In genomic region chr8:119421603-119422122, GRCm38 (mm10) we compare ENCODE assay signal across 17 mouse cellular contexts. TPM values are rescaled to one million over a fixed set of nuclear protein-coding genes. Genes with fewer than 3 reads are reported as not detected.
A peak's percentile ranks its signal among the peaks of the same experiment; 100 is the strongest.
DNase-seq lines count a peak whose midpoint lies in the region; ATAC-seq and TF ChIP-seq lines count a peak whose summit lies in the region.
"Had no signal": no experiment of that assay in that cellular context is flagged by ENCODE, and none has a peak within 500 bp of the region (broad histone marks: within the 10 kb centered on the region; RNA-seq: fewer than 3 reads in every experiment).

No protein-coding gene starts in this region.

- peaks cover 45% of the 10 kb centered on the region for H3K4me1 ChIP-seq in hindbrain, embryonic 10.5 days (replicated peaks)
- peaks cover 9% of the 10 kb centered on the region; the same call in 1 of the 2 replicates for H3K4me1 ChIP-seq in hindbrain, embryonic 12.5 days
- H3K4me1 ChIP-seq in spleen, adult 2 months (ENCODE audit: control insufficient read depth, insufficient read depth, insufficient read length): peaks cover 62% of the 10 kb centered on the region
- H3K4me1 ChIP-seq in stomach, embryonic 16.5 days (ENCODE audit: control insufficient read depth, insufficient read depth, low read length): peaks cover 25% of the 10 kb centered on the region

- H3K27ac ChIP-seq in hindbrain, embryonic 10.5 days: peak overlapping the region; percentile 14; the same call in 1 of the 2 replicates
- H3K27ac ChIP-seq in hindbrain, embryonic 12.5 days: no peak overlapping the region
- peak overlapping the region; percentile 55; the same call in 1 of the 2 replicates for H3K27ac ChIP-seq in spleen, adult 2 months (ENCODE audit: insufficient read depth, low read length)
- peak overlapping the region; percentile 48; the same call in 1 of the 2 replicates for H3K27ac ChIP-seq in stomach, embryonic 16.5 days (ENCODE audit: low read length)
- H3K27ac ChIP-seq: embryonic facial prominence, embryonic 12.5 days; limb, embryonic 12.5 days had no signal

- no peak for ATAC-seq in hindbrain, embryonic 12.5 days (ENCODE audit: low FRiP score)
- no peak for ATAC-seq in stomach, embryonic 16.5 days (ENCODE audit: insufficient read depth, low FRiP score)
- ATAC-seq: forebrain, embryonic 14.5 days; lung, postnatal 0 days had no signal

- H3K4me3 ChIP-seq in hindbrain, embryonic 10.5 days: no peak overlapping the region
- no peak overlapping the region for H3K4me3 ChIP-seq in hindbrain, embryonic 12.5 days
- H3K4me3 ChIP-seq in spleen, adult 2 months (ENCODE audit: extremely low read depth, insufficient read depth, insufficient read length): no peak overlapping the region
- no peak overlapping the region for H3K4me3 ChIP-seq in stomach, embryonic 16.5 days (replicated peaks; ENCODE audit: low read length)
- H3K4me3 ChIP-seq: embryonic facial prominence, embryonic 12.5 days; limb, embryonic 12.5 days had no signal

- H3K9ac ChIP-seq in hindbrain, embryonic 12.5 days: no peak overlapping the region
- 0 out of 2 replicates have a peak overlapping the region, but pooled peaks have one; percentile 5 for H3K9ac ChIP-seq in stomach, embryonic 16.5 days (ENCODE audit: low read length)
- H3K9ac ChIP-seq: embryonic facial prominence, embryonic 12.5 days; limb, embryonic 12.5 days had no signal

- no peaks in the 10 kb centered on the region for H3K36me3 ChIP-seq in hindbrain, embryonic 10.5 days
- H3K36me3 ChIP-seq in hindbrain, embryonic 12.5 days: no peaks in the 10 kb centered on the region
- no peaks in the 10 kb centered on the region for H3K36me3 ChIP-seq in spleen, adult 2 months (ENCODE audit: control insufficient read depth, insufficient read depth, low read length)
- no peaks in the 10 kb centered on the region for H3K36me3 ChIP-seq in stomach, embryonic 16.5 days (ENCODE audit: control insufficient read depth, insufficient read depth, low read length)
- H3K36me3 ChIP-seq: embryonic facial prominence, embryonic 12.5 days; limb, embryonic 12.5 days had no signal

- no peak for TF ChIP-seq CTCF in spleen, adult 2 months (IDR thresholded peaks at IDR 0.05; ENCODE audit: extremely low read depth, insufficient read depth, insufficient read length, insufficient replicate concordance)

- no peak overlapping the region for H3K4me2 ChIP-seq in hindbrain, embryonic 12.5 days (replicated peaks)
- H3K4me2 ChIP-seq in stomach, embryonic 16.5 days (ENCODE audit: low read depth, low read length): no peak overlapping the region
- H3K4me2 ChIP-seq: embryonic facial prominence, embryonic 12.5 days; limb, embryonic 12.5 days had no signal

- DNase-seq in adrenal gland, postnatal 10 days: peak; percentile 47
- DNase-seq in adrenal gland, postnatal 14 days: no peak
- no peak for DNase-seq in hindbrain, embryonic 10.5 days (ENCODE audit: low spot score)
- no peak for DNase-seq in spleen, adult 2 months (ENCODE audit: low read depth in 1 of 2, low spot score in 2 of 2)
- no peak for DNase-seq in spleen, postnatal 10 days (ENCODE audit: low spot score in 2 of 2)
- DNase-seq in kidney, postnatal 36 days: no peak
- DNase-seq: kidney, postnatal 10 days; layer of hippocampus, postnatal 36 days; right cerebral cortex, postnatal 14 days had no signal

- WGBS in hindbrain, embryonic 10.5 days: 53% methylated on average over 9 of the region's 9 CpGs
- 50% methylated on average over 9 of the region's 9 CpGs for WGBS in hindbrain, embryonic 12.5 days
- 32% methylated on average over 9 of the region's 9 CpGs for WGBS in spleen, adult 2 months
- WGBS in stomach, embryonic 16.5 days: 64% methylated on average over 9 of the region's 9 CpGs

- no peak for TF ChIP-seq POLR2A in spleen, adult 2 months (IDR thresholded peaks at IDR 0.05; ENCODE audit: low read depth, low read length)

- peaks cover 7% of the 10 kb centered on the region; the same call in 1 of the 2 replicates for H3K27me3 ChIP-seq in hindbrain, embryonic 10.5 days (ENCODE audit: insufficient read depth, poor library complexity, severe bottlenecking)
- no peaks in the 10 kb centered on the region; the same call in 1 of the 2 replicates for H3K27me3 ChIP-seq in hindbrain, embryonic 12.5 days
- no peaks in the 10 kb centered on the region for H3K27me3 ChIP-seq in spleen, adult 2 months (ENCODE audit: control insufficient read depth, insufficient read depth, low read length)
- H3K27me3 ChIP-seq in stomach, embryonic 16.5 days (ENCODE audit: control insufficient read depth, insufficient read depth, low read length): no peaks in the 10 kb centered on the region
- H3K27me3 ChIP-seq: embryonic facial prominence, embryonic 12.5 days; Patski had no signal

- no peaks in the 10 kb centered on the region for H3K9me3 ChIP-seq in hindbrain, embryonic 10.5 days
- no peaks in the 10 kb centered on the region for H3K9me3 ChIP-seq in hindbrain, embryonic 12.5 days (replicated peaks)
- H3K9me3 ChIP-seq in stomach, embryonic 16.5 days (replicated peaks; ENCODE audit: control insufficient read depth, low read length): no peaks in the 10 kb centered on the region
- H3K9me3 ChIP-seq: embryonic facial prominence, embryonic 12.5 days; limb, embryonic 12.5 days had no signal

RNA-seq across cellular contexts. Expression of gene Osgin1, which starts 12.3 kb away (rescaled TPM):
- total RNA-seq in adrenal gland, postnatal 10 days (2021): 10 to 100 TPM; 72.1 to 81.4 TPM
- total RNA-seq in adrenal gland, postnatal 14 days (2021): 52.9 and 69.1 TPM in 2 replicates
- 0.30 and 0.36 TPM in 2 replicates for polyA plus RNA-seq in hindbrain, embryonic 10.5 days (2016; fragmentation: Nextera tagmentation; extraction: Ambion mirVana)
- 0.12 and 0.14 TPM in 2 replicates for polyA plus RNA-seq in hindbrain, embryonic 12.5 days (2016; fragmentation: Nextera tagmentation; extraction: Ambion mirVana)
- polyA plus RNA-seq in spleen, adult 2 months (2012; rRNA removed): 15.6 and 20.7 TPM in 2 replicates
- polyA plus RNA-seq in stomach, embryonic 16.5 days (2015; fragmentation: Nextera tagmentation; extraction: Ambion mirVana): 10.2 and 11.0 TPM in 2 replicates

RNA-seq across cellular contexts. Expression of gene Necab2, which starts 24.9 kb away (rescaled TPM):
- total RNA-seq in adrenal gland, postnatal 10 days (2021): 10 to 100 TPM in 1 of 2 experiments, 1 to 10 TPM in 1; 9.4 to 11.9 TPM
- total RNA-seq in adrenal gland, postnatal 14 days (2021): 10.4 and 10.6 TPM in 2 replicates
- polyA plus RNA-seq in hindbrain, embryonic 10.5 days (2016; fragmentation: Nextera tagmentation; extraction: Ambion mirVana): 9.0 and 14.0 TPM in 2 replicates
- 18.3 and 23.7 TPM in 2 replicates for polyA plus RNA-seq in hindbrain, embryonic 12.5 days (2016; fragmentation: Nextera tagmentation; extraction: Ambion mirVana)
- 0.23 and 0.27 TPM in 2 replicates for polyA plus RNA-seq in spleen, adult 2 months (2012; rRNA removed)
- 0.74 and 1.5 TPM in 2 replicates for polyA plus RNA-seq in stomach, embryonic 16.5 days (2015; fragmentation: Nextera tagmentation; extraction: Ambion mirVana)
- total RNA-seq: heart, postnatal 10 days had no signal

RNA-seq across cellular contexts. Expression of gene Mlycd, which starts 27.0 kb away (rescaled TPM):
- total RNA-seq in adrenal gland, postnatal 10 days (2021): 10 to 100 TPM; 69.7 to 86.6 TPM
- total RNA-seq in adrenal gland, postnatal 14 days (2021): 58.0 and 66.5 TPM in 2 replicates
- 11.5 and 13.5 TPM in 2 replicates for polyA plus RNA-seq in hindbrain, embryonic 10.5 days (2016; fragmentation: Nextera tagmentation; extraction: Ambion mirVana)
- 15.2 and 16.7 TPM in 2 replicates for polyA plus RNA-seq in hindbrain, embryonic 12.5 days (2016; fragmentation: Nextera tagmentation; extraction: Ambion mirVana)
- polyA plus RNA-seq in spleen, adult 2 months (2012; rRNA removed): 17.8 and 23.6 TPM in 2 replicates
- polyA plus RNA-seq in stomach, embryonic 16.5 days (2015; fragmentation: Nextera tagmentation; extraction: Ambion mirVana): 12.5 and 13.5 TPM in 2 replicates
